Mouse (Mus musculus): Measurements from ENCODE around the gene Gsk3b.
"Not testable (repeated sequence)": the region's sequence is repeated elsewhere in the genome, so short reads cannot be mapped to it uniquely, and the experiment has no call there.

The Gsk3b gene

GRCm38 (mm10) chr16:38191460-38191859, 102.7 kb downstream of the Gsk3b start:
- no peak for DNase-seq

- no peak for DNase-seq
Observed at GRCm38 (mm10) chr16:38192640-38193039, 103.8 kb downstream of the Gsk3b start.

- peak; percentile 79 to 81 for DNase-seq
Observed at GRCm38 (mm10) chr16:38197299-38197698, 108.5 kb downstream of the Gsk3b start.

GRCm38 (mm10) chr16:38205272-38205671, 116.5 kb downstream of the Gsk3b start:
- no peak for DNase-seq

- DNase-seq: not testable (repeated sequence)
Observed at GRCm38 (mm10) chr16:38222491-38222890, 133.7 kb downstream of the Gsk3b start.

- no peak for DNase-seq
Observed at GRCm38 (mm10) chr16:38236936-38237585, 148.3 kb downstream of the Gsk3b start.

- peak; percentile 27 to 34 for DNase-seq
Observed at GRCm38 (mm10) chr16:38239729-38240128, 150.9 kb downstream of the Gsk3b start.

GRCm38 (mm10) chr16:38240167-38240566, 151.4 kb downstream of the Gsk3b start:
- no peak for DNase-seq

- no peak for DNase-seq
Observed at GRCm38 (mm10) chr16:38244111-38244510, 155.3 kb downstream of the Gsk3b start.

GRCm38 (mm10) chr16:38245379-38245778, 156.6 kb downstream of the Gsk3b start:
- DNase-seq: no peak

- no peak for DNase-seq
Observed at GRCm38 (mm10) chr16:38245849-38246585, 157.2 kb downstream of the Gsk3b start.

GRCm38 (mm10) chr16:38248331-38248961, 159.6 kb downstream of the Gsk3b start:
- no peak for DNase-seq

- DNase-seq: no peak
Observed at GRCm38 (mm10) chr16:38250467-38250866, 161.7 kb downstream of the Gsk3b start.

- DNase-seq: no peak
Observed at GRCm38 (mm10) chr16:38254001-38254400, 165.2 kb downstream of the Gsk3b start.

- no peak for DNase-seq
Observed at GRCm38 (mm10) chr16:38255107-38255506, 166.3 kb downstream of the Gsk3b start.

- no peak for DNase-seq
Observed at GRCm38 (mm10) chr16:38255927-38256326, 167.1 kb downstream of the Gsk3b start.

GRCm38 (mm10) chr16:38271601-38272000, 182.8 kb downstream of the Gsk3b start:
- no peak for DNase-seq

- no peak for DNase-seq
Observed at GRCm38 (mm10) chr16:38272483-38272882, 183.7 kb downstream of the Gsk3b start.

- DNase-seq: no peak
Observed at GRCm38 (mm10) chr16:38274737-38275136, 185.9 kb downstream of the Gsk3b start.

- no peak for DNase-seq
Observed at GRCm38 (mm10) chr16:38279794-38280193, 191.0 kb downstream of the Gsk3b start.

GRCm38 (mm10) chr16:38280951-38281350, 192.2 kb downstream of the Gsk3b start:
- no peak for DNase-seq

- no peak for DNase-seq
Observed at GRCm38 (mm10) chr16:38282559-38283160, 193.9 kb downstream of the Gsk3b start.

- DNase-seq: no peak
Observed at GRCm38 (mm10) chr16:38283300-38283699, 194.5 kb downstream of the Gsk3b start.

GRCm38 (mm10) chr16:38285801-38286200, 197.0 kb downstream of the Gsk3b start:
- no peak for DNase-seq

Measured in cerebellum, adult 18-20 months (tissue).